Mouse (Mus musculus) limb, embryonic 11.5 days (tissue): Measurements from ENCODE around the gene Fut8. TPM values are rescaled to one million over a fixed set of nuclear protein-coding genes. Genes with fewer than 3 reads are reported as not detected.
"Not testable (repeated sequence)": the region's sequence is repeated elsewhere in the genome, so short reads cannot be mapped to it uniquely, and the experiment has no call there.

Experiments
- ATAC-seq: fragments of 200-750 bp; cut with Nextera tagmentation; 2 replicates; pipeline ENCODE4 v1.8.0; 2017; ENCODE audit warnings: low read depth; ENCODE audit not compliant: insufficient number of reproducible peaks, low FRiP score, low TSS enrichment
- DNase-seq: peaks from one replicate; pipeline ENCODE4 v3.0.0-alpha.2; 2015; ENCODE audit warnings: low spot score
- H3K27ac ChIP-seq: fragments of 300-500 bp; sonication (generic); replicated peaks from 2 replicates; pipeline ENCODE4 v1.5.1; 2014; ENCODE audit warnings: low read depth, mild to moderate bottlenecking, low read length
- H3K27me3 ChIP-seq: fragments of 300-500 bp; sonication (generic); 2 replicates; pipeline ENCODE4 v1.6.1; 2014; ENCODE audit warnings: mild to moderate bottlenecking, low read length, mixed read lengths; ENCODE audit not compliant: control insufficient read depth, insufficient read depth
- H3K36me3 ChIP-seq: fragments of 300-500 bp; sonication (generic); 2 replicates; pipeline ENCODE4 v1.6.1; 2014; ENCODE audit warnings: mild to moderate bottlenecking, low read length, moderate library complexity, mixed read lengths; ENCODE audit not compliant: control insufficient read depth, insufficient read depth
- H3K4me1 ChIP-seq: fragments of 300-500 bp; sonication (generic); 2 replicates; pipeline ENCODE4 v1.6.1; 2014; ENCODE audit warnings: low read length, mixed read lengths; ENCODE audit not compliant: control insufficient read depth, insufficient read depth
- H3K4me2 ChIP-seq: fragments of 300-500 bp; sonication (generic); 2 replicates; pipeline ENCODE4 v1.6.1; 2014; ENCODE audit warnings: low read depth, mild to moderate bottlenecking, moderate library complexity; ENCODE audit not compliant: severe bottlenecking
- H3K4me3 ChIP-seq: fragments of 300-500 bp; sonication (generic); 2 replicates; pipeline ENCODE4 v1.5.1; 2014; ENCODE audit warnings: low read depth, low read length
- H3K9ac ChIP-seq: fragments of 300-500 bp; sonication (generic); 2 replicates; pipeline ENCODE4 v1.6.1; 2014; ENCODE audit warnings: mild to moderate bottlenecking, low read length
- H3K9me3 ChIP-seq: fragments of 300-500 bp; sonication (generic); 2 replicates; pipeline ENCODE4 v1.6.1; 2016; ENCODE audit warnings: low read length; ENCODE audit not compliant: control insufficient read depth
- WGBS: fragments of 180-500 bp; shearing (Covaris S2); extraction: QIAGEN DNeasy Blood & Tissue Kit; methylation state at CpG from one replicate; pipeline ENCODE4 v1.1.7; 2014; 5-methylcytosine and 5-hydroxymethylcytosine counted together
- polyA plus RNA-seq: library from polyadenylated mRNA; unstranded; fragments of >200 nt; fragmentation: Nextera tagmentation; extraction: Ambion mirVana; gene quantifications from 2 replicates; pipeline ENCODE4 v1.2.1, GENCODE M21; 2014

Gene Fut8
- polyA plus RNA-seq, 1 experiment from 2014 or later: 22.9 TPM

GRCm38 (mm10) chr12:77519534-77520102 lies 281.7 kb downstream of the Fut8 start:
- DNase-seq (no peak), ATAC-seq (no peak)
- Histone ChIP-seq H3K36me3 (no peaks in the 10 kb centered on the region), H3K4me3 (no peak overlapping the region), H3K9me3 (no peaks in the 10 kb centered on the region), H3K4me2 (no peak overlapping the region), H3K27ac (no peak overlapping the region), H3K27me3 (no peaks in the 10 kb centered on the region), H3K9ac (no peak overlapping the region), H3K4me1 (no peaks in the 10 kb centered on the region)
- WGBS: 83% methylated on average over 6 of the region's 6 CpGs

GRCm38 (mm10) chr12:77524014-77524413 lies 286.1 kb downstream of the Fut8 start:
- not testable (repeated sequence) for H3K27me3 ChIP-seq, H3K9ac ChIP-seq, ATAC-seq, H3K4me2 ChIP-seq, H3K9me3 ChIP-seq, H3K27ac ChIP-seq, H3K4me1 ChIP-seq, H3K36me3 ChIP-seq, DNase-seq, H3K4me3 ChIP-seq
- WGBS: 95% methylated on average over 3 of the region's 4 CpGs
